Mouse (Mus musculus) thymus, adult 2 months (tissue): ENCODE data around the gene Gast. TPM values are rescaled to one million over a fixed set of nuclear protein-coding genes. Genes with fewer than 3 reads are reported as not detected.

Experiments
- DNase-seq: peaks from one replicate; pipeline ENCODE4 v3.0.0; 2021
- H3K27ac ChIP-seq: fragments of 200-500 bp; 2 replicates; pipeline ENCODE4 v1.5.1; 2012; ENCODE audit warnings: low read length, control low read depth; ENCODE audit not compliant: control insufficient read depth, insufficient read depth
- H3K27me3 ChIP-seq: fragments of 200-500 bp; 2 replicates; pipeline ENCODE4 v1.6.1; 2012; ENCODE audit warnings: mild to moderate bottlenecking, low read length, moderate library complexity, mixed read lengths; ENCODE audit not compliant: control insufficient read depth, insufficient read depth
- H3K36me3 ChIP-seq: fragments of 200-500 bp; 2 replicates; pipeline ENCODE4 v1.6.1; 2012; ENCODE audit warnings: mild to moderate bottlenecking, low read length, moderate library complexity; ENCODE audit not compliant: control insufficient read depth, insufficient read depth
- H3K4me1 ChIP-seq: fragments of 200-500 bp; replicated peaks from 2 replicates; pipeline ENCODE4 v1.6.1; 2012; ENCODE audit warnings: low read length; ENCODE audit not compliant: control insufficient read depth, insufficient read depth
- H3K4me3 ChIP-seq: fragments of 200-500 bp; 2 replicates; pipeline ENCODE4 v1.5.1; 2012; ENCODE audit warnings: mild to moderate bottlenecking, low read length, control low read depth, moderate library complexity; ENCODE audit not compliant: control insufficient read depth, insufficient read depth
- CTCF ChIP-seq: fragments of 200-500 bp; IDR thresholded peaks from 2 replicates; pipeline ENCODE4 v1.5.1; 2012; ENCODE audit warnings: mild to moderate bottlenecking, control low read depth, low read length, moderate library complexity, borderline replicate concordance; ENCODE audit not compliant: control insufficient read depth, poor library complexity, insufficient read depth; ENCODE audit errors: extremely low read depth
- POLR2A ChIP-seq: fragments of 200-500 bp; IDR thresholded peaks from 2 replicates; pipeline ENCODE4 v1.6.1; 2012; ENCODE audit warnings: mild to moderate bottlenecking, low read length, control low read depth, moderate library complexity; ENCODE audit not compliant: control insufficient read depth, poor library complexity, insufficient read depth; ENCODE audit errors: extremely low read depth
- WGBS: fragments of 180-500 bp; shearing (Covaris S2); methylation state at CpG from one replicate; pipeline ENCODE4 v1.1.7; 2018; 5-methylcytosine and 5-hydroxymethylcytosine counted together
- polyA plus RNA-seq: library from polyadenylated mRNA; depleted of rRNA; stranded (reverse); fragments of >200 nt; gene quantifications from 2 replicates; pipeline ENCODE4 v1.2.3, GENCODE M21; 2012; rRNA removed

Gast gene
- polyA plus RNA-seq, 1 experiment: 2.4 TPM

DNA sequence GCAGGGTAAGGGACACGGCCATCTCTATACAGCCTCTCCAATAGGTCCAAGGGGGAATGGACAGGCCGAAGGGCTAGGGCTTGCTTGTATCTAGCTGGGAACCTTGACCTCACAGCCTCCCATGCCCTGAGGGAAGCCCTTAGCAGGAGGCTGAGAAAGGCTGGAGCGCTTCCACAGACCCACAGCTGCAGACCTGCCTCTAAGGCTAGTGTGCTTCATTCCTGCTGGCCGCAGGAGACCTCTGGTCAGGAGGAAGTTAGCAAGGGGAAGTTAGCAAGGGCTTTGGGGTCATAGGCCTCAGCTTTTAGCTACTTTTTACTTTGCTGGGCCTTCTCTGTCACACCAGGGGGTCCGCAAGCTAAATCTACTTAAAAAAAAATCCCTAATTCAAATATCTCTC lies 44.2 kb downstream of the Gast start:
- H3K4me1 ChIP-seq: no peaks in the 10 kb centered on the region
- WGBS: 93% methylated on average over 5 of the region's 5 CpGs
- no peak for DNase-seq
- peaks cover 25% of the 10 kb centered on the region for H3K36me3 ChIP-seq
- no peak overlapping the region for H3K27ac ChIP-seq
- TF ChIP-seq POLR2A (no peak), CTCF (no peak)
- no peak overlapping the region for H3K4me3 ChIP-seq
- H3K27me3 ChIP-seq: no peaks in the 10 kb centered on the region

DNA sequence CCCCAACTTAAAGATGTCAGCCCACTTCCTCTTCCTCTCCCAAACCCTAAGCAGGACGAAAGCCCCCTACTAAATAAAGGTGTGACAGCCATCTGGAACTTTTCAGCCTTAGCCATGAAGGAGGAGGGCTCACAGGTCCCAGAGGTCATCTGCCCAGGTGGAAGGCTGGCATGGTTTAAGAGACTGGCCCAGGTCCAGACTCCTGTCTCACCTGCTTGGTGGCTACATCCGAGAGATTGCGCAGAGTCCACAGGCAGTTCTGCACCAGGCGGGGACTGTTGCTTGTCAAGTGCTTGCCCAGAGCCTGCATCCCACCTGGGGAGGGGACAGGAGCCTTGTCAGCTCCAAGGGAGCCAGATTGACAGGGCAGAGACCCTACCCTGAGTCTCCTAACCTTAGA lies 45.1 kb downstream of the Gast start:
- H3K36me3 ChIP-seq: peaks cover 24% of the 10 kb centered on the region
- no peak for DNase-seq
- H3K4me1 ChIP-seq: no peaks in the 10 kb centered on the region
- 95% methylated on average over 4 of the region's 4 CpGs for WGBS
- H3K4me3 ChIP-seq: no peak overlapping the region
- H3K27me3 ChIP-seq: no peaks in the 10 kb centered on the region
- H3K27ac ChIP-seq: no peak overlapping the region
- TF ChIP-seq CTCF (no peak), POLR2A (no peak)

DNA sequence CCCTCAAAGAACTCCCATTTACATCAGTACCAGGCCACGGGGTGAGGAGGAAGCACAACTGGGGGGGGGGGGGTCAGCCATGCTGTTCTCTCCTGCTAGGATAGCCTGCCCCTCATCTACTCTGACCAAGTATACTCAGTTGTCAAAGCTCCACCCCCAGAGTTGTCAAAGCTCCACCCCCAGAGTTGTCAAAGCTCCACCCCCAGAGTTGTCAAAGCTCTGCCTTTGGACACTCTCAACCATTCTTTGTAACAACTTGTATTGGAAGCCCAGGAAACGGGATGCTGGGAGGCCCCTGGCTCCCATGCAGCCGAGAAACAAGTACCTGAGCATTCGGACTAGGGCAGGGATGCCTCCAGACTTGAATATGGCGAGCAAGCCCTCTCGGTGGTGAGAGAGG lies 48.5 kb downstream of the Gast start:
- peaks cover 21% of the 10 kb centered on the region for H3K36me3 ChIP-seq
- no peak overlapping the region for H3K27ac ChIP-seq
- H3K4me1 ChIP-seq: peaks cover 2% of the 10 kb centered on the region
- DNase-seq: no peak
- 91% methylated on average over 6 of the region's 6 CpGs for WGBS
- H3K4me3 ChIP-seq: no peak overlapping the region
- H3K27me3 ChIP-seq: no peaks in the 10 kb centered on the region
- TF ChIP-seq CTCF (no peak), POLR2A (no peak)

DNA sequence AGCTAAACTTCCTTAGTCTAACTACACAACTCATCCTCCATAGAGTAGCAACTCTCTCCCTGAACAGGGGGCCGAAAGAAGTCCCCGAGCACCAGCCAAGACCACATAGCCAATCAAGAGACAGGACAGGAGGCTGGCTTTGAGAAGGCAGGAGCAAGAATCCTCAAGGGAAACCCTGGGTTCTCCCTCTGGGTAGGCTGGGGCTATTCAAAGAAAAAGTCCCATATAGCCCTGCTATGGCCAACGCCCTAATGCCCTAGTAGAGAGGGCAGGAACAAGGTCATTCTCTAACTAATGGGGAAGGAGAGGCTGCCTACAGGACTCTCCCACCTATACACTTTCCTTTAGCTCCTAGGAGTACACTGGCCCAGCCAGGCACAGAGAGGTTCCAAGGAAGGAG lies 50.8 kb downstream of the Gast start:
- no peak overlapping the region for H3K4me3 ChIP-seq
- H3K27me3 ChIP-seq: no peaks in the 10 kb centered on the region
- H3K27ac ChIP-seq: no peak overlapping the region
- peaks cover 21% of the 10 kb centered on the region for H3K4me1 ChIP-seq
- TF ChIP-seq CTCF: no peak
- TF ChIP-seq POLR2A: no peak
- no peak for DNase-seq
- WGBS: 93% methylated on average over 3 of the region's 3 CpGs
- H3K36me3 ChIP-seq: peaks cover 16% of the 10 kb centered on the region

DNA sequence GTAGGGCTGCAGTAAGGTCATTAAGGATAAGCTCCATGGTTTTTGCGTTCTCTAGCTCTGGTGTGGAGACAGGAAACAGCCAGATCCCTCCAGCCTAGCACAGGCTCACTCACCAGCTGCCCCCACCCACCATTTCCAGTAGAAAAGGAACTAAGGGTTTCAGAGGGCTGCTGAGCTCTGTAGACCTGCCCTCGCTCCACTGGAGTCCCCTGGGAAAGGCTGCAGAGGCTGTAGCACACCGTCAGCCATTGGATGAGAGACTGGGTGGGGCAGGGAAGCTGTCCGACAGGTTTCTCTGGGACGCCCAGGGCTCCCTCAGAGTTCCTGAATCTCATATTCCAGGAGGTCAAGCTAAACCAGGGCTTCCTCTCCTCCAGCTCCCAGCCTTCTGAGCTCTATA lies 52.4 kb downstream of the Gast start:
- Histone ChIP-seq H3K4me1 (peaks cover 35% of the 10 kb centered on the region), H3K27me3 (no peaks in the 10 kb centered on the region), H3K4me3 (no peak overlapping the region), H3K27ac (no peak overlapping the region), H3K36me3 (peaks cover 10% of the 10 kb centered on the region)
- no peak for DNase-seq
- WGBS: 78% methylated on average over 5 of the region's 5 CpGs
- TF ChIP-seq CTCF (no peak), POLR2A (no peak)

Other genes starting within 250 kb of the Gast start
- 0.18 and 0.30 TPM in 2 replicates for gene Krt32, start 246.2 kb upstream of the Gast start, polyA plus RNA-seq
- gene Krt35, start 238.2 kb upstream of the Gast start, polyA plus RNA-seq: 0.13 and 0.20 TPM in 2 replicates
- 0.79 and 0.90 TPM in 2 replicates for gene Krt36, start 228.8 kb upstream of the Gast start, polyA plus RNA-seq
- 0.92 and 0.98 TPM in 2 replicates for gene Krt13, start 212.8 kb upstream of the Gast start, polyA plus RNA-seq
- gene Krt15, start 198.5 kb upstream of the Gast start, polyA plus RNA-seq: 0.85 and 1.1 TPM in 2 replicates
- gene Krt19, start 185.7 kb upstream of the Gast start, polyA plus RNA-seq: 8.7 and 13.0 TPM in 2 replicates
- gene Krt9, start 141.2 kb upstream of the Gast start, polyA plus RNA-seq: 0.31 and 0.42 TPM in 2 replicates
- gene Krt14, start 126.9 kb upstream of the Gast start, polyA plus RNA-seq: 59.7 and 80.7 TPM in 2 replicates
- gene Krt16, start 85.5 kb upstream of the Gast start, polyA plus RNA-seq: 4.1 and 4.8 TPM in 2 replicates
- gene Krt17, start 73.4 kb upstream of the Gast start, polyA plus RNA-seq: 238 and 276 TPM in 2 replicates
- gene Krt42, start 64.5 kb upstream of the Gast start, polyA plus RNA-seq: 0.31 and 0.97 TPM in 2 replicates
- gene Eif1, start 14.5 kb upstream of the Gast start, polyA plus RNA-seq: 117 and 131 TPM in 2 replicates
- 7.7 and 8.6 TPM in 2 replicates for gene Hap1, start 21.7 kb downstream of the Gast start, polyA plus RNA-seq
- gene Jup, start 63.4 kb downstream of the Gast start, polyA plus RNA-seq: 220 and 221 TPM in 2 replicates
- 22.3 and 23.6 TPM in 2 replicates for gene P3h4, start 80.4 kb downstream of the Gast start, polyA plus RNA-seq
- 7.8 and 9.5 TPM in 2 replicates for gene Fkbp10, start 81.3 kb downstream of the Gast start, polyA plus RNA-seq
- 129 and 136 TPM in 2 replicates for gene Nt5c3b, start 107.4 kb downstream of the Gast start, polyA plus RNA-seq
- gene Klhl10, start 107.5 kb downstream of the Gast start, polyA plus RNA-seq: 0.58 and 0.66 TPM in 2 replicates
- gene Klhl11, start 138.3 kb downstream of the Gast start, polyA plus RNA-seq: 8.0 and 10.4 TPM in 2 replicates
- 150 and 214 TPM in 2 replicates for gene Acly, start 193.6 kb downstream of the Gast start, polyA plus RNA-seq
- gene Ttc25, start 211.2 kb downstream of the Gast start, polyA plus RNA-seq: 0.58 and 1.1 TPM in 2 replicates
- 138 and 153 TPM in 2 replicates for gene Cnp, start 240.5 kb downstream of the Gast start, polyA plus RNA-seq